Mouse (Mus musculus) brain, adult 2 months (tissue): ENCODE results near the gene Arid3b.

ENCODE experiments used
- DNase-seq: peaks from one replicate; pipeline ENCODE4 v3.0.0; 2011; ENCODE audit warnings: low read depth, low spot score

Arid3b gene

GRCm38 (mm10) chr9:57829812-57830557 is 6.6 kb downstream of the Arid3b start:
- DNase-seq, result no peak

DNA sequence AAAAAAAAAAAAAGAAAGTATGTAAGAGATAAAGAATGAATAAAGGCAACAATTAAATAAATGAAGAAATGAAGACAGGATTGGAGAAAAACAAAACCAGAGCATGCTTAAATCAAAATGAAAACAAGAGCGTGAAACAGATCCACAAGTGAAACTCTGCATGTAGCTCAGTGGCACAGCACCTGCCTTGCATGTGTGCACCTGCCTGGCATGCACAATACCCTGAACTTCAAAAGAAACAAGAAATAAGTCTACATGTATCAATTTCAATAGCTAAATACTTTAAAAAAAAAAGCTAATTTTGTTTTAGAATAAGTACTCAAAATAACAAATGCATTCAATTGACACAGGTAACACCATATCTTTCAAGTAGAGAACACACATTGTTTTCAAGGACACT is 13.2 kb downstream of the Arid3b start:
- no peak for DNase-seq

DNA sequence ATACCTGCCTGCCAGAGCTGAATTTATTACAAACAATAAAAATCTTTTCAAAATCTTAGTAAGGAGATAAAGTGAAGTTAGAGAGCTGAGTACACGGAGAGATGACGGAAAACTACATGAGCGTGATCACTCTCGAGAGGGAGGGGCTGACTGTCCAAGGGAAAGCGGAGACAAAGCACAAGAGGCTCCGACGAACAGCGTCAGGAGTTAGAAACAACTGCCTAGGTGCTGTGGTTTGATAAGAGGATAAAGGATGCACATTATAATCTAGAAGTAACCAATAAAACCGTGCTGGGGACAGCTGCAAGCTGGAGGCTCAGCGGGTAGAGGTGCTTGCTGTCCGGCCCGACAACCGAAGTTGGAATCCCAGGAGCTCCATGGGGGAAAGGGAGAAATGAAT is 13.8 kb downstream of the Arid3b start:
- no peak for DNase-seq

GRCm38 (mm10) chr9:57820186-57821080 is 16.2 kb downstream of the Arid3b start:
- no peak for DNase-seq

DNA sequence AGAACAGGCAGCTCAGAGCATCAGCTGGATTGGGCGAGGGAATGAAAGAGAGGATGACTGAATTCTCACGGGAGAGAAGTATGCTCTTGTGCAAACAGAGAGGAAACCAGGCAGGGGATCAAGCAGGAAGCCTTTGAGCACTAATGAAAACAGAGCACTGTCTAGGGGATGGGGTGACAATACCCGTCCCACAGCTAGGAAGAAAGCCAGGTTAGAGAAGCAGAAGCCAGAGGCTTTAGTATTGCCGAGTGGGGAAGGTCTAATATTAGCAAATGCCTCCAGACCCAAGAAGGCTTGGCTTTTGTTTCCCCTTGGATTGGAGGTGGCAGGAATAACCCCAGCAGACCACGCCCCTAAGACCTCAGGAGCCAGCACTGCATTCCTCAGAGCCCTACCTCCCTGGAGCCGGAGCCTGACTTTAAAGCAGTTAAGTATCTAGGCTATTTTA is 19.3 kb downstream of the Arid3b start:
- no peak for DNase-seq

- no peak for DNase-seq
Measured at GRCm38 (mm10) chr9:57814866-57815265, 21.7 kb downstream of the Arid3b start.

DNA sequence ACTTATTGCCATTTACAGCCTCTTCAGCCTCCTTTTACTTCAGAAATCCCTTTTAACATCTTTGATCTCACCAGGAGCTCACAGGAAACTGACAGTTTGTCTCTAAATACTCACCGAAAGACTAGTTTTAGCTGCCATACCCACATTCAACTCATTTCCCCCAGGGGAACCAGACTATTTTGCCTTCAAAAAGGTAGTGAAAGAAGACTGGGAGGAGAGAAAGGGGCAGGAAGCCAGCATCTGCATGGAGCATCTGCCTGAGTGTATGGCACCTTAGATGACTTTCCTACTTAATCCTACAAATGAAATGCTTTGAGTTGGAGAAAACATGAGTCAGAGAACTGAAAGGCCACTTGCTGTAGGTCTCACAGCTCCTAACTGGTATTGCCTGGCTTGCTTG is 22.6 kb downstream of the Arid3b start:
- DNase-seq, result peak; percentile 50

DNA sequence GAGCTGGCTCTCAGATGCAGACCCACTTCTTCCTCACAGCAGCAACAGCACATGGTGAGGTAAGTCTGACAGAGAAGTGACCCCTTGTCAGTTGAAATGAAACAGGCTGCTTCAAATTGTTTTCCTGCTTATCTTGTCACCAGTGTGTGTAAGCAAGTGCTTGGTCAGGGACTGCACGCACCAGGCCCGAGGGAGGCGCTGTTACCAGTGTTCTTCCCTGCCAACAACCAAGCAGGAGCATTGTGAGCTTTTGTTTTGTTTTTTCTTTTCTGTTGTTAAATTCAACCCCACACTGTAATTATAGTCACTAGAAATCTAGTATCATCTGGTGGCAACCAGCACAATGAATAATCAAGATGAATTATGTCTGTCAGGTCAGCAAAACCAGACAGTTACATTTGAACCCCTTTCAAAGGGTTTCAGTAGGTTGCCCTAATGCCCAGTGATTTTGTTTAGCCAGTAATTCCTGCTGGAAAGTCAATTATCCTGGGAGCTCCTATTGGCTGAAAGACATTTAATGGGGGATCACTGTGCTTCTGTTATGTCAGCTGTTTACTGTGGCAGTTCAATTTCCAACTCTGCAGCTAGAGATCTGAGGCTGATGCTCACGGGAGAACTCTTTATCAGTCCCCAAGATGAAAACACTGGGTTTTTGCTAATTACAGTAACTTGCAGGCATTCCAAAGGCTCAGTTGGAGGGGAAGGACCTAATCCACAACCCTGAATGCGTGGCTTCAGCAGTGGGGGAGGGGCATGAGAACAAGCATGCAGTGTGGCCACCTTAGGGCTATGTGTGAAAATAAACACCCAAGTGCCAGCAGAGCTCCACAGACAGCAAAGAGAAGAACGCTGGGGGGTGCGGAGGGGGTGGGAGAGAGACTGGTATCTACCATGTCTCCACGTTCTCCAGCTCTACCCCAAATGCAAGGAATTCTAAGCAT is 24.5 kb downstream of the Arid3b start:
- DNase-seq, result no peak

GRCm38 (mm10) chr9:57810691-57811090 is 25.9 kb downstream of the Arid3b start:
- DNase-seq, result no peak

DNA sequence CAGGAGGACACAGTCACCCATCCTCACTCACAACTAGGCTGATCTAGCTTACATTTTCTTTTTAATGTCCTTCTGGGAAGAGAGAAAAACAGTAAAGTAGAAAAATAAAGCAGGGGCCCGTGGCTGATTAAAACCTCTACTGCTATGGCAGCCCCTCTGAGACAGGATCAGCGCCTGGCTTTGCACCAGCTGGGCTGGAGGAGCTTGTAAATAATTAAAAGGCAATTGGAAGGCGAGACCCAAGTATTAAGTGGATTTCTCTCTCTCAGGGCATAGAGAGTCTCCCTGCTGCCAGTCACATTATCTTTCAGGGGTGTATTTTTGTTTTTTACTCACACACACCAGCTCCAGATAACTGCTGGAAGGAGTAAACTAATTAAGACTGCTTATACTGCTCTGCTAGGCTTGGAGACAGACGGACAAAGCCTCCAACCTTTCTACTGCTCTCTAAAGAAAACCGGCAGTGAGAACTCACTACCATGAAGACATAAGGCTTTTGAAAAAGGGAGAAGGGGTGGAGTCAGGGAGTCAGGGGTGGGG is 27.8 kb downstream of the Arid3b start:
- DNase-seq, result no peak

GRCm38 (mm10) chr9:57807174-57807651 is 29.4 kb downstream of the Arid3b start:
- no peak for DNase-seq

DNA sequence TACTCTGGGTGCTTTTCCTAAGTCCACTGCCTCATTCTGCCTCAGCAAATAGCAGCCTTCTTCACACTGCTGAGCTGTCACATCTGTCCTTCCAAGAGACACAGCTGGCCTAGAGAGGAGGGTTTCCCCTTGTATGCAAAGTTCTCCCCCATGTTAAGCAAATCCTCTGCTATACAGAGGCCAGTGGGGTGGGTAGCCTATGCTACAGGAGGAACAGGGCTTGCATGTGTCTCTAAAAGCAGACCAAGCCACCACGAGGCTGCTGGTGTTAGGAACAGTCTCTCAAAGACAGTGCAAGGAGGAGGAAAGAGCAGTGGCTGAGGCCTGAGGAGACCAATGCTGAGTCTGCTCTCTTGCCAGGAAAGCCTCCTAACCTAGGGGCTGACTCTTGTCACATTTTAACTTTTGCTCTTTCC is 30.5 kb downstream of the Arid3b start:
- no peak for DNase-seq

DNA sequence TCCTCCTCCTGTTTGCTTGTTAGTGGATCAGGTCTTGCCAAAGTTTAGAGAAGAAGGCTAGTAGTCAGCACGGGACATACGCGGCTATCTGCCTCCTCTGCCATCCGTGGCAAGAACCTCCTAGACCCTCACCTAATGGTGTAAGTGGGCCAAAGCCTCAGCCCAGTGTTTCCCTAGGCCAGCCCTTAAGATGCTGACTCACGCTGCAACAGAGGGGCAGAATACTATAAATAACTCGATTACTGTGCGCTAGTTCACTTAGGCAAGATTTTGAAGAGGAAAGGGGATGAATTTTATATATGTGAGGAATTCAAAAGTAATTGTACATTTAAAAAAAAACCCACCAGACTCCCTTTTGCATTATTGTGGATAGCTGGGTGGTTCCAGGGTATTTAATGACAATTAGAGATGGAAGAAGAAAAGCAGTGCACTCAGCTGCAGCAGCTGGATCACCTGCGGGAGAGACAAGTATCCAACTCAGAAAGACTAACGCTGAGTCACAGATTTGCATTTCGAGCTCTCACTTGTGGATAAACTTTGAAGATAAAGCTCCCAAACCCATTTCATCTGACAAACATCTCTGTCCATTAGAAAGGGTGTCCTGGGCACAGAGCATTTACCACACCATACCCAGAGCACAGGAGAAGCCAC is 31.4 kb downstream of the Arid3b start:
- no peak for DNase-seq

DNA sequence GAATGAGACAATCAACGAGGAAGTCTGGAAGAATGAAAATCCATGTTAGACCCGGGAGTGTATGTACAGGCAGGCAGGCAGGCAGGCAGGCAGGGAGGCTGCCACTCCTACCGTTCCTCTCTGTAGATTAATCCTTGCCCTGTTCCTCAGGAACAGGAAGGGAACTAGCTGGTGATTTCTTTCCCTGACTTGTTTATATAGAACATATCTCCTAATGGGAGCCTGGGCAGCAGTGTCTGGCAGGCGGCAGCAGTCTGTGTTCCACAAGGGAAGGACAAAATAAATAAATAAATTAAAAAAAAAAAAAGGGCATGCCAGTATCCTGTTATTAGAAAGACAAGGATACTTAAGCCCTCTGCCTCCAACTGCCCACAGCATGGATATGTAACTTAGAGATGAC is 32.8 kb downstream of the Arid3b start:
- no peak for DNase-seq

DNA sequence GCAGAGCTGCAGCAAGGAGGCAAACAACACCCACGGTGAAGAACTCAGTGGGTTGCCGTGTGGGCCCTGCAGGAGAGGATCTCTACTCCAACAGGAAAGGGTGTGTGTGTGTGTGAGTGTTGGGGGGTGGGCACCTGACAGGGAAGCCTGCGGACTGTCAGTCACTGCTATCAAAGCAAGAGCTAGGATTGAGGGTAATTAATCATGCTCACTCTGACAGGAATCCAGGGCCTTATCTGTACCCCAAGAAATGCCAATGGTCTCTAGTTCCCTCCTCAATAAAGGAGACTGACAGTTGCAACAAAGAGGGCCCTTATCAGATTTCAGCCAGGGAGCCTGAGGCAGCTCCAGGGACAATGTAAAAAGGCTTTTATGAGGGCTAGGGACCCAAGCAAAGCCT is 33.5 kb downstream of the Arid3b start:
- DNase-seq, result peak; percentile 49

GRCm38 (mm10) chr9:57800325-57800975 is 36.1 kb downstream of the Arid3b start:
- no peak for DNase-seq

DNA sequence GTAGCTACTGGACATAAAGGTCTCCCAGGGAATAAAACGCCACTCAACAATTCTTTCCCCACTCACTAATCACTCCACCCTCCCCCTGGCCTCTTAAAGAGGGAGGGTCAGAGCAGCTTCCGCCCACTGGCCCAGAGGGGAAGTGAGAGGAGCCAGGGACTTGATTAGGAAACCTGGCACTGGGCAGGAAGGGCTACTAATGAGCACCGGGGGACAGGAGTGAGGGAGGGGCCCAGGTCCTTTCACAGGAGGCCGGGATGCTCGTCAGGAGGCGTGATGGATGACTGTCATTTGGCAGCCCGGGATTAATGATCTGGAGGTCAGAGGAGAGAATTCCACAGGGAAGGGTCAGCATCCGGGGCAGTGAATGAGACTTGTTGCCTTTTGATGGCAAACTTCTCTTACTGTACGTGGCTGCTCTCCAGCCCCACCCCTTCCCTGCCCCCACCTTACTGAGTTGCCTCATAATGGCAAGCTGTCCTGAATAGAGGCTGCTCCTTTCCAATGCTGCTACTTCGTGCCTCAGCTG is 37.8 kb downstream of the Arid3b start:
- no peak for DNase-seq

DNA sequence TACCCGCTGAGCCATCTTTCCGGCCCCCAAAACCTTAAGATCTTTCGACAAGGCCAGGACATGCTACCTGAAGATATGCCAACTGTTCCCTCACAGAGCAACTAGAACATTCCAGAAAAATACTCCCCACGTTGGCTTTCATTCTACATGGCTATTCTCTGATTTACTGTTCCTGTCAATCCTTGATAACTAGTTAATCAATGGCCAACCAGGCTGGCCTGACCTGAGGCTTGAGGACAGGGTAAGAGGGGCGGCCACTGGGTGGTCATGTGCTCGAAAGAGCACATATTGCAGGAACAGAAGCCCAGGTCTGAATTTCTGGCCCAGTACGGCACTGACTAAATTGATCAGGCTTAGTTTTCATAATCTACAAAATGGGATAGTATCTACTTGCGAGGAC is 39.1 kb downstream of the Arid3b start:
- DNase-seq, result no peak

DNA sequence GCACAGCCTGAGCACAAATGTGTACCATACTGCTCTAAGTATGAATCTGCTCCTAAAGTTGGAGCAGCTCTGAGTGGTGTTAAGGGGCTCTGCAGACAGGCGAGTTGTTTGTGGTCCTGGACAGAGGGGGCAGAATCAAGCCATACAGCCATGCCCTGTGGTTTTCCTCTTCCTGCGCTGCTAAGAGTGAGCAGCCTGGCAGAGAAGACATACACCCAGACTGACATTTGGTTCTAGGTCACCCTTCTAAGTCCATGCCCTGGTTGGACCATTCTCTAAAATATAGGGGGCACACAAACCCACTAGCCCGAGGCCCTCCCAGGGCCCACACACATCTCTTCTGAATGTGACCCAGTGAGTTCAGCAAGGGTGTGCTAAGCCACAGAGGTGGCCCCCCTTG is 46.9 kb downstream of the Arid3b start:
- no peak for DNase-seq

DNA sequence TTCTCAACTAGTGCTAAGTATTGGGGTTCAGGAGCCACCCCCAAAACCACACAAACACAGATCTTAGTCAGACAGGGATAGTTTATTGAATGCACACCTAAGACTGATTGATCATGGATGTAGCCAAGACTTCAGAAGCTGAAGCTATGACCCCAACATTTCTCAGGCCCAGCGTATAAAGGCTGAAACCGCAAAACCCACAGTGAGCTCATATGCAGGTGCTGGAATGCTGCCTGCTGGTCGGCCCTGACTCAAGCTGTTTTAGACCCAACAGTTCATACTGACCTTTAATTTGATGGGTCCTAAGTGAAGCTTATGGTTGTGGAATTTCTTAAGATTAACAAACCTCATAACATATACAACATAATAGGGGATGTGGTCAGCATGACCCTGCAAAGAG is 53.9 kb downstream of the Arid3b start:
- DNase-seq, result no peak
